Mouse (Mus musculus) ES-Bruce4 (cell line): ENCODE results near the gene Ptchd4.

Experiments
- CTCF ChIP-seq: IDR thresholded peaks from one replicate; pipeline ENCODE4 v1.8.1; 2011; ENCODE audit warnings: low read depth, low read length
- POLR2A ChIP-seq: IDR thresholded peaks from one replicate; pipeline ENCODE4 v1.8.1; 2011; ENCODE audit warnings: low read length; ENCODE audit not compliant: insufficient read depth

DNA sequence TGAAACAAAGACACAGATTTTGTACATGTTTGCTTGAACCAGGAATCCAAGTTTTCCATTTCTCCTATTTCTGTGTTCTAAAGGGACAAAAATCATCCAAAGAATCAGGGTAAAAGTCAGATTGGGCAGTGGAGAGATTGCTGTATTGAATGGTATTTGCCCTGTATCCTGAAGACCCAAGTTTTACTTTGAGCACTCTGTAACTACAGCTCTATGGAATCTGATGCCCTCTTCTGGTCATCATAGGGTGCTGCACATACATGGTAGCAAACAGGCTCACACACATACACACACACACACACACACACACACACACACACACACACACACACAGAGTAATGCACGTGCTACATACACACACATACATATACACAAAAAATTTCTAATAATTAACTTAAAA lies 8.7 kb upstream of the Ptchd4 start:
- peak; percentile 13 for TF ChIP-seq CTCF
- no peak for TF ChIP-seq POLR2A
